Mouse (Mus musculus) lung, adult 2 months (tissue): ENCODE measurements around the gene Adgrv1.

ENCODE experiments used
- CTCF ChIP-seq: fragments of 200-500 bp; IDR thresholded peaks from 2 replicates; pipeline ENCODE4 v1.5.1; 2011; ENCODE audit warnings: mild to moderate bottlenecking, low read length, control low read depth; ENCODE audit not compliant: insufficient read depth
- POLR2A ChIP-seq: fragments of 200-500 bp; IDR thresholded peaks from 2 replicates; pipeline ENCODE4 v1.6.1; 2011; ENCODE audit warnings: low read depth, mild to moderate bottlenecking, control low read depth, low read length, borderline replicate concordance; ENCODE audit errors: extremely low read depth

GRCm38 (mm10) chr13:81278669-81279350 lies 354.1 kb downstream of the Adgrv1 start:
- TF ChIP-seq CTCF, result no peak
- no peak for TF ChIP-seq POLR2A
